Mouse (Mus musculus) hindbrain, postnatal 0 days (tissue): ENCODE measurements at regions not wholly inside any gene's neighbourhood (a gene's known extent, or its start where the extent isn't known, plus 50 kb on each side); places are given as distances from the start of the nearest gene placed in this dataset.

ENCODE experiments used
- ATAC-seq: fragments of 200-750 bp; cut with Nextera tagmentation; 2 replicates; pipeline ENCODE4 v1.8.0; 2017; ENCODE audit warnings: mild to moderate bottlenecking, moderate TSS enrichment, moderate library complexity
- DNase-seq: peaks from one replicate; pipeline ENCODE4 v3.0.0-alpha.2; 2015; ENCODE audit warnings: low spot score
- H3K27ac ChIP-seq: fragments of 300-500 bp; sonication (generic); 2 replicates; pipeline ENCODE4 v1.5.1; 2014; ENCODE audit warnings: mild to moderate bottlenecking
- H3K27me3 ChIP-seq: fragments of 300-500 bp; sonication (generic); 2 replicates; pipeline ENCODE4 v1.6.1; 2014; ENCODE audit warnings: low read length, mixed read lengths; ENCODE audit not compliant: insufficient read depth
- H3K36me3 ChIP-seq: fragments of 300-500 bp; sonication (generic); 2 replicates; pipeline ENCODE4 v1.6.1; 2014; ENCODE audit warnings: low read length, mixed read lengths; ENCODE audit not compliant: insufficient read depth
- H3K4me1 ChIP-seq: fragments of 300-500 bp; sonication (generic); 2 replicates; pipeline ENCODE4 v1.6.1; 2014; ENCODE audit warnings: antibody characterized with exemption, low read length, mixed read lengths; ENCODE audit not compliant: insufficient read depth
- H3K4me2 ChIP-seq: fragments of 300-500 bp; sonication (generic); 2 replicates; pipeline ENCODE4 v1.6.1; 2014; ENCODE audit warnings: low read depth, mild to moderate bottlenecking, low read length, moderate library complexity, mixed read lengths
- H3K4me3 ChIP-seq: fragments of 300-500 bp; sonication (generic); 2 replicates; pipeline ENCODE4 v1.5.1; 2014; ENCODE audit warnings: low read length
- H3K9ac ChIP-seq: fragments of 300-500 bp; sonication (generic); replicated peaks from 2 replicates; pipeline ENCODE4 v1.6.1; 2014; ENCODE audit warnings: mild to moderate bottlenecking, low read length, moderate library complexity, mixed read lengths
- H3K9me3 ChIP-seq: fragments of 300-500 bp; sonication (generic); 2 replicates; pipeline ENCODE4 v1.6.1; 2016; ENCODE audit warnings: low read length, mixed read lengths
- CTCF ChIP-seq: IDR thresholded peaks from 2 replicates; pipeline ENCODE4 v1.5.1; 2016; ENCODE audit warnings: antibody characterized with exemption, control low read depth, low read depth
- WGBS: fragments of 180-500 bp; shearing (Covaris S2); extraction: QIAGEN DNeasy Blood & Tissue Kit; methylation state at CpG from one replicate; pipeline ENCODE4 v1.1.7; 2014; 5-methylcytosine and 5-hydroxymethylcytosine counted together

GRCm38 (mm10) chr2:116817134-116817533 lies 61.4 kb upstream of the Tmco5 start:
- H3K27me3 ChIP-seq = no peaks in the 10 kb centered on the region
- no peaks in the 10 kb centered on the region for H3K36me3 ChIP-seq
- no peak overlapping the region for H3K27ac ChIP-seq
- 0 out of 2 replicates have a peak, but pooled peaks cover 8% of the 10 kb centered on the region for H3K4me1 ChIP-seq
- ATAC-seq (no peak), DNase-seq (no peak)
- no peak overlapping the region for H3K4me3 ChIP-seq
- TF ChIP-seq CTCF = no peak
- WGBS = 52% methylated on average over 6 of the region's 6 CpGs
- peak overlapping the region; percentile 37; the same call in 1 of the 2 replicates for H3K4me2 ChIP-seq
- no peak overlapping the region for H3K9ac ChIP-seq
- no peaks in the 10 kb centered on the region for H3K9me3 ChIP-seq

DNA sequence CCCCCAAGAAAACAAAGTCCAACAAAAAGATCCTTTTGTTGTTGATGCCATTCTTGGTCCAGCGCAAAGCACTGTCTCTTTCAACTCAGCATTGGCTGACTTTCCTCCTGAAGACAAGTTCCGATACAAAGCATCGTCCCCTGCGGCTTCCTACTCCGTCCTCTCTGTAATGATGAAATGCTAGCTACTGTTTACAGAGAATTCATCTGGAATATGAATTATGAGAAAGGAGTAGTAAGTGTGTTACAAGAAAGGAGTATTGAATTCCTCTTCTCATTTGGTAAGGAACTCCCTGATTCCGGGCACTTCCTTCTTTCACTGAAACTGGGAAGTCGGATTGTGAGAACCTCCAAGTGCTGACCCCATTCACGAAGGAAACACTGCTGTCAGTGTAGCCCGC lies 60.9 kb upstream of the Tmco5 start:
- H3K9ac ChIP-seq = no peak overlapping the region
- WGBS = 31% methylated on average over 9 of the region's 9 CpGs
- no peak for TF ChIP-seq CTCF
- DNase-seq = no peak
- no peak overlapping the region for H3K27ac ChIP-seq
- peak overlapping the region; percentile 37 for H3K4me2 ChIP-seq
- H3K27me3 ChIP-seq = no peaks in the 10 kb centered on the region
- H3K4me3 ChIP-seq = no peak overlapping the region
- no peaks in the 10 kb centered on the region for H3K9me3 ChIP-seq
- ATAC-seq = no peak
- no peaks in the 10 kb centered on the region for H3K36me3 ChIP-seq
- 0 out of 2 replicates have a peak, but pooled peaks cover 8% of the 10 kb centered on the region for H3K4me1 ChIP-seq

DNA sequence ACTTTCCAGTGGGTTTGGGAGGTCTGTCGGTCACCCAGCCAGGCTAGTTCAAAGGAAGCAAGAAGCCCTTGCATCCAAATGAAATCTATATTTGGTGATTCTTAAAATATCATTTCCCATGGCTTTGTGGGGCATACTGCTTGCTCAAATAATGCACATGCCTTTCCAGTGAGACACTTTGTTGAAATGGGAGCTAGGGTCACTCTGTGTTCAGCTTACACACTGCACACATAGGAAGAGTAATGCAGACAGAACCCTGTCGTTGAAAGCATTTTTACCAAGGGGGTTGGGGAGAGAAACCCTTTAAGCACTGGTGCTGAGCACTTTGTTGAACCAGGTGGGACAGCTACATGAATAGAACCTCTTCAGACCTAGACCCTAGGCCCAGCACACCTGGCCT lies 59.9 kb upstream of the Tmco5 start:
- DNase-seq (no peak), ATAC-seq (no peak)
- no peaks in the 10 kb centered on the region for H3K4me1 ChIP-seq
- H3K27me3 ChIP-seq = no peaks in the 10 kb centered on the region
- H3K4me2 ChIP-seq = no peak overlapping the region
- H3K9me3 ChIP-seq = no peaks in the 10 kb centered on the region
- TF ChIP-seq CTCF = no peak
- 50% methylated on average over 2 of the region's 2 CpGs for WGBS
- H3K9ac ChIP-seq = no peak overlapping the region
- no peak overlapping the region for H3K27ac ChIP-seq
- H3K36me3 ChIP-seq = no peaks in the 10 kb centered on the region
- no peak overlapping the region for H3K4me3 ChIP-seq

GRCm38 (mm10) chr2:116819016-116819687 lies 59.3 kb upstream of the Tmco5 start:
- Histone ChIP-seq H3K27ac (no peak overlapping the region), H3K27me3 (no peaks in the 10 kb centered on the region), H3K4me3 (no peak overlapping the region), H3K4me2 (0 out of 2 replicates have a peak overlapping the region, but pooled peaks have one; percentile 21), H3K36me3 (no peaks in the 10 kb centered on the region), H3K4me1 (no peaks in the 10 kb centered on the region), H3K9ac (no peak overlapping the region), H3K9me3 (no peaks in the 10 kb centered on the region)
- ATAC-seq = no peak
- DNase-seq = no peak
- 37% methylated on average over 13 of the region's 13 CpGs for WGBS
- TF ChIP-seq CTCF = no peak

DNA sequence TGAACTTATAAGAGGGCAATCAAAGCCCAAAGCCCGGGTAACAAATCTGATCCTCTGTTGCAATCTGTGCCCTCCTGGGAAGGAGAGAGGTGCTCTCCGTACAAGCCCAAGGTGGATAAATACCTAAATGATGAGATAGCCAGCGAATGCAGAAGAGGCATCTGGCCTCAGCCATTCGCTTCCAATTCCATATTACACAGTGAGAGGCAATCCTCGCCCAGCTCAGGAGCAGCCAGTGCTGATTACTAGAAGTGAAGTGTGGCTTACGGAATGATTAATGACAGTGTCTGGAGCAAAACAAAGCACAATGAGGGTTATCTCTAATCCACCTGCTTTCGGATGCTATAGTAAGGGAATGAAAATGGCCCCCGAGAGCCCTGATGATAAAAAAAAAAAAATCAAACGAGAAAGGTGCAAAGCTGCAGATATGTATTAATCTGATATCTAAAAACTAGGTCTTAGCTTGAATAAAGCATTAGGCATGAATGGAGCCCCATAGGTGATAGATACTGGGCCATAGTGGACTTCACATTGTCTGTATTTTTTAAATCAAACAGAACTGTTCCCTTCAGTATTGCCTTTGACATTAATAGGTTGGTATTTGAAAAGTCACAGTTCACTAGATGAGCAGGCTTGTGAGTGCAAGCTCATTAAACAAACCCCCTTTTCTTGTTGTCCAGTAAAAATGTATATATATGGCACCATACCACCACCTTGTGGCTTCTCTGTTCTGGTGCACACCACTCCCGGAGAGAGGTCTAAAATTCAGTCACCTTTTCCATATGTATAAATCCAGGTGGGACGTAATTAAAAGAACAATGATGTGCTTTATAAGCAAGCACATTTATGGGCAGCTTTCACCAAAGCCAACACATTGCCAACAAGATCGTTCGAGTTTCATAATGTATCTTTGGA lies 57.4 kb upstream of the Tmco5 start:
- Histone ChIP-seq H3K27ac (peak overlapping the region; percentile 45; the same call in 1 of the 2 replicates), H3K4me3 (no peak overlapping the region), H3K9ac (0 out of 2 replicates have a peak overlapping the region, but pooled peaks have one; percentile 17), H3K27me3 (no peaks in the 10 kb centered on the region), H3K36me3 (no peaks in the 10 kb centered on the region), H3K9me3 (no peaks in the 10 kb centered on the region), H3K4me1 (no peaks in the 10 kb centered on the region), H3K4me2 (peak overlapping the region; percentile 27; the same call in 1 of the 2 replicates)
- ATAC-seq = peak; percentile 73
- 49% methylated on average over 13 of the region's 13 CpGs for WGBS
- DNase-seq = peak; percentile 78
- TF ChIP-seq CTCF = peak; percentile 74
